Mouse (Mus musculus) limb, embryonic 11.5 days (tissue): Measurements from ENCODE around the gene Odf3. TPM values are rescaled to one million over a fixed set of nuclear protein-coding genes. Genes with fewer than 3 reads are reported as not detected.

Experiments used
- ATAC-seq: fragments of 200-750 bp; cut with Nextera tagmentation; 2 replicates; pipeline ENCODE4 v1.8.0; 2017; ENCODE audit warnings: low read depth; ENCODE audit not compliant: insufficient number of reproducible peaks, low FRiP score, low TSS enrichment
- DNase-seq: peaks from one replicate; pipeline ENCODE4 v3.0.0-alpha.2; 2015; ENCODE audit warnings: low spot score
- H3K27ac ChIP-seq: fragments of 300-500 bp; sonication (generic); replicated peaks from 2 replicates; pipeline ENCODE4 v1.5.1; 2014; ENCODE audit warnings: low read depth, mild to moderate bottlenecking, low read length
- H3K27me3 ChIP-seq: fragments of 300-500 bp; sonication (generic); 2 replicates; pipeline ENCODE4 v1.6.1; 2014; ENCODE audit warnings: mild to moderate bottlenecking, low read length, mixed read lengths; ENCODE audit not compliant: control insufficient read depth, insufficient read depth
- H3K36me3 ChIP-seq: fragments of 300-500 bp; sonication (generic); 2 replicates; pipeline ENCODE4 v1.6.1; 2014; ENCODE audit warnings: mild to moderate bottlenecking, low read length, moderate library complexity, mixed read lengths; ENCODE audit not compliant: control insufficient read depth, insufficient read depth
- H3K4me1 ChIP-seq: fragments of 300-500 bp; sonication (generic); 2 replicates; pipeline ENCODE4 v1.6.1; 2014; ENCODE audit warnings: low read length, mixed read lengths; ENCODE audit not compliant: control insufficient read depth, insufficient read depth
- H3K4me2 ChIP-seq: fragments of 300-500 bp; sonication (generic); 2 replicates; pipeline ENCODE4 v1.6.1; 2014; ENCODE audit warnings: low read depth, mild to moderate bottlenecking, moderate library complexity; ENCODE audit not compliant: severe bottlenecking
- H3K4me3 ChIP-seq: fragments of 300-500 bp; sonication (generic); 2 replicates; pipeline ENCODE4 v1.5.1; 2014; ENCODE audit warnings: low read depth, low read length
- H3K9ac ChIP-seq: fragments of 300-500 bp; sonication (generic); 2 replicates; pipeline ENCODE4 v1.6.1; 2014; ENCODE audit warnings: mild to moderate bottlenecking, low read length
- H3K9me3 ChIP-seq: fragments of 300-500 bp; sonication (generic); 2 replicates; pipeline ENCODE4 v1.6.1; 2016; ENCODE audit warnings: low read length; ENCODE audit not compliant: control insufficient read depth
- WGBS: fragments of 180-500 bp; shearing (Covaris S2); extraction: QIAGEN DNeasy Blood & Tissue Kit; methylation state at CpG from one replicate; pipeline ENCODE4 v1.1.7; 2014; 5-methylcytosine and 5-hydroxymethylcytosine counted together
- polyA plus RNA-seq: library from polyadenylated mRNA; unstranded; fragments of >200 nt; fragmentation: Nextera tagmentation; extraction: Ambion mirVana; gene quantifications from 2 replicates; pipeline ENCODE4 v1.2.1, GENCODE M21; 2014

The Odf3 gene
- polyA plus RNA-seq, 1 experiment from 2014 or later: not detected

- Histone ChIP-seq H3K27ac (no peak overlapping the region), H3K4me3 (no peak overlapping the region), H3K9ac (no peak overlapping the region), H3K9me3 (no peaks in the 10 kb centered on the region), H3K4me1 (no peaks in the 10 kb centered on the region), H3K36me3 (no peaks in the 10 kb centered on the region), H3K27me3 (peaks cover 5% of the 10 kb centered on the region; the same call in 1 of the 2 replicates), H3K4me2 (no peak overlapping the region)
- ATAC-seq (no peak), DNase-seq (no peak)
- 52% methylated on average over 5 of the region's 5 CpGs for WGBS
Observed at GRCm38 (mm10) chr7:140839556-140839955, 8.0 kb upstream of the Odf3 start.

- 38% methylated on average over 18 of the region's 19 CpGs for WGBS
- no peak overlapping the region for H3K4me2 ChIP-seq
- no peak overlapping the region for H3K27ac ChIP-seq
- peaks cover 5% of the 10 kb centered on the region; the same call in 1 of the 2 replicates for H3K27me3 ChIP-seq
- no peak overlapping the region for H3K9ac ChIP-seq
- H3K4me1 ChIP-seq: no peaks in the 10 kb centered on the region
- no peaks in the 10 kb centered on the region for H3K36me3 ChIP-seq
- H3K4me3 ChIP-seq: no peak overlapping the region
- no peak for ATAC-seq
- no peak for DNase-seq
- no peaks in the 10 kb centered on the region for H3K9me3 ChIP-seq
Observed at GRCm38 (mm10) chr7:140840750-140841735, 6.6 kb upstream of the Odf3 start.

GRCm38 (mm10) chr7:140843806-140844205, 3.8 kb upstream of the Odf3 start:
- 77% methylated on average over 7 of the region's 7 CpGs for WGBS
- Histone ChIP-seq H3K9me3 (no peaks in the 10 kb centered on the region), H3K4me1 (no peaks in the 10 kb centered on the region), H3K27ac (no peak overlapping the region), H3K27me3 (peaks cover 5% of the 10 kb centered on the region; the same call in 1 of the 2 replicates), H3K36me3 (no peaks in the 10 kb centered on the region), H3K4me2 (no peak overlapping the region), H3K9ac (no peak overlapping the region), H3K4me3 (no peak overlapping the region)
- ATAC-seq (no peak), DNase-seq (no peak)

GRCm38 (mm10) chr7:140844905-140845665, 2.5 kb upstream of the Odf3 start, which contains the start of gene Scgb1c1:
Gene Scgb1c1 (plus strand): TSS chr7:140845547.
- no peaks in the 10 kb centered on the region for H3K9me3 ChIP-seq
- H3K27ac ChIP-seq: no peak within 1 kb of the TSS
- no peak within 1 kb of the TSS for H3K9ac ChIP-seq
- H3K4me3 ChIP-seq: no peak within 1 kb of the TSS
- H3K36me3 ChIP-seq: no peaks in the 10 kb centered on the region
- H3K27me3 ChIP-seq: peaks cover 5% of the 10 kb centered on the region; the same call in 1 of the 2 replicates
- H3K4me1 ChIP-seq: no peaks in the 10 kb centered on the region
- DNase-seq (peak; percentile 95), ATAC-seq (peak; percentile 73)
- WGBS: 31% methylated on average over 14 of the region's 14 CpGs
- no peak within 1 kb of the TSS for H3K4me2 ChIP-seq

GRCm38 (mm10) chr7:140845683-140846082, 1.9 kb upstream of the Odf3 start:
- DNase-seq: no peak
- no peaks in the 10 kb centered on the region for H3K36me3 ChIP-seq
- H3K4me1 ChIP-seq: no peaks in the 10 kb centered on the region
- WGBS: 55% methylated on average over 4 of the region's 4 CpGs
- no peak overlapping the region for H3K4me2 ChIP-seq
- 0 out of 2 replicates have a peak, but pooled peaks have one; percentile 4 for ATAC-seq
- H3K27me3 ChIP-seq: peaks cover 1% of the 10 kb centered on the region; the same call in 1 of the 2 replicates
- no peak overlapping the region for H3K4me3 ChIP-seq
- no peak overlapping the region for H3K27ac ChIP-seq
- no peak overlapping the region for H3K9ac ChIP-seq
- no peaks in the 10 kb centered on the region for H3K9me3 ChIP-seq

DNA sequence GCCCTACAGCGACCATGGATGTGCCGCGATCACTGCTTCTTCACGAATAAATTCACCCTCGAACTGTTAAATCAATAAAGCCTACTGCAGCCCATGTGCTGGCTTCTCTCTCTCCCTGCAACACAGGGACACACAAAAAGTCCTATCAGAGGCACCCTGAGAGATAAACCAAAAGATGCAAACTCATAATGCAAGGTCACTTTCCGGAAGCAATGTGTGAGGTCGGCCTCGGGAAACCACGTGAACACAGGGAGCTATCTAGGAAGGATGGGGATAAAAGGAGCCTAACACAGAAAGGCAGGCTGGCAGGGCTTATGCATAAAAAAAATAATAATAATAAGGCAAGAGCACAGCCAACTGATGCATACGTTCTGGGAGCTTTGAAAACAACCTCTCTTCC, 929 bp upstream of the Odf3 start:
- H3K4me3 ChIP-seq: no peak overlapping the region

GRCm38 (mm10) chr7:140848591-140848990, 986 bp downstream of the Odf3 start:
- Histone ChIP-seq H3K27me3 (no peaks in the 10 kb centered on the region), H3K9me3 (no peaks in the 10 kb centered on the region), H3K36me3 (peaks cover 8% of the 10 kb centered on the region; the same call in 1 of the 2 replicates), H3K9ac (no peak overlapping the region), H3K4me3 (no peak overlapping the region), H3K27ac (no peak overlapping the region), H3K4me2 (no peak overlapping the region), H3K4me1 (no peaks in the 10 kb centered on the region)
- DNase-seq (no peak), ATAC-seq (no peak)
- WGBS: 90% methylated on average over 10 of the region's 10 CpGs

More for the DNA sequence above, 929 bp upstream of the Odf3 start:
- ATAC-seq (no peak), DNase-seq (no peak)
- Histone ChIP-seq H3K4me2 (no peak overlapping the region), H3K4me1 (no peaks in the 10 kb centered on the region), H3K36me3 (peaks cover 2% of the 10 kb centered on the region; the same call in 1 of the 2 replicates), H3K9ac (no peak overlapping the region), H3K27ac (no peak overlapping the region), H3K27me3 (no peaks in the 10 kb centered on the region), H3K9me3 (no peaks in the 10 kb centered on the region)
- 85% methylated on average over 10 of the region's 10 CpGs for WGBS

DNA sequence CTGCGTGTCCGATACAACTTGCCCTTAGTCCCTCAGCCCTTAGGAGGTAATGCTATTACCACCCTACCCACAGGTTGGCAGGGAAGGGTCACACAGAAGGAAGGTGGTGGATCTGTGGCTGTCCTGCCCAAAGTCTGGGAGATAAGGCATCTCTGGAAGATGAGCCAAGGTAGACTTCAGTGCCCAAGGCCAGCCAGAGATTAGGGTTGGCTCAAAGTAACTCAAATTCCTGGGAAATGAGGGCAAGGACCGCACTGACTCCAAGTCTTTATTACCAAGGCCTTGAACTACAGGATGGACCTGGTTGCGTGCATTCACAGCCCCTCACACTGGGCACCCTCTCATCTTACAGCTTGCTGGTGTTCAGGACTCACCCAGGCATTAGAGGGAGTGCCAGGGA, 4.3 kb downstream of the Odf3 start:
- no peak overlapping the region for H3K9ac ChIP-seq
- WGBS: 97% methylated on average over 4 of the region's 4 CpGs
- ATAC-seq: no peak
- H3K27me3 ChIP-seq: no peaks in the 10 kb centered on the region
- H3K4me3 ChIP-seq: no peak overlapping the region
- peaks cover 12% of the 10 kb centered on the region; the same call in 1 of the 2 replicates for H3K36me3 ChIP-seq
- H3K4me1 ChIP-seq: peaks cover 5% of the 10 kb centered on the region
- H3K4me2 ChIP-seq: no peak overlapping the region
- no peak overlapping the region for H3K27ac ChIP-seq
- H3K9me3 ChIP-seq: no peaks in the 10 kb centered on the region
- DNase-seq: no peak
